Mouse (Mus musculus) liver, embryonic 11.5 days (tissue): ENCODE data around the gene Tubgcp6. TPM values are rescaled to one million over a fixed set of nuclear protein-coding genes. Genes with fewer than 3 reads are reported as not detected.
A peak's percentile ranks its signal among the peaks of the same experiment; 100 is the strongest.

Source experiments
- ATAC-seq: fragments of 200-750 bp; cut with Nextera tagmentation; replicated peaks from 2 replicates; pipeline ENCODE4 v1.8.0; 2017; ENCODE audit warnings: moderate number of reproducible peaks, mild to moderate bottlenecking, moderate TSS enrichment, moderate library complexity; ENCODE audit not compliant: low FRiP score
- DNase-seq: peaks from one replicate; pipeline ENCODE4 v3.0.0-alpha.2; 2017; ENCODE audit warnings: low spot score
- H3K27ac ChIP-seq: fragments of 300-500 bp; sonication (generic); 2 replicates; pipeline ENCODE4 v1.5.1; 2014; ENCODE audit warnings: mild to moderate bottlenecking, low read depth, low read length, control low read depth
- H3K27me3 ChIP-seq: fragments of 300-500 bp; sonication (generic); replicated peaks from 2 replicates; pipeline ENCODE4 v1.6.1; 2014; ENCODE audit warnings: low read length, mixed read lengths; ENCODE audit not compliant: control insufficient read depth, insufficient read depth
- H3K36me3 ChIP-seq: fragments of 300-500 bp; sonication (generic); 2 replicates; pipeline ENCODE4 v1.6.1; 2014; ENCODE audit warnings: mild to moderate bottlenecking, low read length, moderate library complexity, mixed read lengths; ENCODE audit not compliant: control insufficient read depth, insufficient read depth
- H3K4me1 ChIP-seq: fragments of 300-500 bp; sonication (generic); replicated peaks from 2 replicates; pipeline ENCODE4 v1.6.1; 2014; ENCODE audit warnings: low read length, mixed read lengths; ENCODE audit not compliant: control insufficient read depth, insufficient read depth
- H3K4me2 ChIP-seq: fragments of 300-500 bp; sonication (generic); 2 replicates; pipeline ENCODE4 v1.6.1; 2014; ENCODE audit warnings: mild to moderate bottlenecking, control low read depth, moderate library complexity
- H3K4me3 ChIP-seq: fragments of 300-500 bp; sonication (generic); 2 replicates; pipeline ENCODE4 v1.5.1; 2014; ENCODE audit warnings: low read depth, low read length, control low read depth
- H3K9ac ChIP-seq: fragments of 300-500 bp; sonication (generic); 2 replicates; pipeline ENCODE4 v1.6.1; 2014; ENCODE audit warnings: low read depth, low read length, control low read depth
- H3K9me3 ChIP-seq: fragments of 300-500 bp; sonication (generic); 2 replicates; pipeline ENCODE4 v1.6.1; 2016; ENCODE audit warnings: low read length, inconsistent platforms, mixed read lengths; ENCODE audit not compliant: control insufficient read depth
- WGBS: fragments of 180-500 bp; shearing (Covaris S2); extraction: QIAGEN DNeasy Blood & Tissue Kit; methylation state at CpG from one replicate; pipeline ENCODE4 v1.1.7; 2014; 5-methylcytosine and 5-hydroxymethylcytosine counted together
- polyA plus RNA-seq: library from polyadenylated mRNA; unstranded; fragments of >200 nt; fragmentation: Nextera tagmentation; extraction: Ambion mirVana; gene quantifications from 2 replicates; pipeline ENCODE4 v1.2.1, GENCODE M21; 2014

The Tubgcp6 gene
- polyA plus RNA-seq, 1 experiment from 2014 or later, result 21.8 TPM

GRCm38 (mm10) chr15:89127364-89127940 is 4.5 kb upstream of the Tubgcp6 start:
- Histone ChIP-seq H3K4me2 (peak overlapping the region; percentile 98), H3K4me3 (peak overlapping the region; percentile 70), H3K4me1 (peaks cover 21% of the 10 kb centered on the region), H3K27me3 (no peaks in the 10 kb centered on the region), H3K9ac (peak overlapping the region; percentile 81), H3K9me3 (no peaks in the 10 kb centered on the region), H3K36me3 (peaks cover 5% of the 10 kb centered on the region; the same call in 1 of the 2 replicates), H3K27ac (no peak overlapping the region)
- no peak for DNase-seq
- 82% methylated on average over 8 of the region's 8 CpGs for WGBS
- ATAC-seq, result no peak

- H3K27ac ChIP-seq, result no peak overlapping the region
These were observed 3.7 kb upstream of the Tubgcp6 start for GRCm38 (mm10) chr15:89126622-89127021.

GRCm38 (mm10) chr15:89125351-89125750 is 2.4 kb upstream of the Tubgcp6 start:
- Histone ChIP-seq H3K4me2 (no peak overlapping the region), H3K36me3 (peaks cover 5% of the 10 kb centered on the region; the same call in 1 of the 2 replicates), H3K4me1 (peaks cover 37% of the 10 kb centered on the region), H3K9me3 (no peaks in the 10 kb centered on the region), H3K4me3 (no peak overlapping the region), H3K27me3 (no peaks in the 10 kb centered on the region), H3K9ac (no peak overlapping the region), H3K27ac (no peak overlapping the region)
- DNase-seq (no peak), ATAC-seq (no peak)
- WGBS, result 92% methylated on average over 9 of the region's 9 CpGs

More at GRCm38 (mm10) chr15:89126622-89127021, 3.7 kb upstream of the Tubgcp6 start:
- no peak overlapping the region for H3K4me3 ChIP-seq
- no peaks in the 10 kb centered on the region for H3K27me3 ChIP-seq
- H3K9ac ChIP-seq, result no peak overlapping the region
- H3K4me1 ChIP-seq, result peaks cover 28% of the 10 kb centered on the region
- H3K4me2 ChIP-seq, result no peak overlapping the region
- ATAC-seq (no peak), DNase-seq (no peak)
- WGBS, result 87% methylated on average over 8 of the region's 8 CpGs
- H3K36me3 ChIP-seq, result peaks cover 5% of the 10 kb centered on the region; the same call in 1 of the 2 replicates
- H3K9me3 ChIP-seq, result no peaks in the 10 kb centered on the region

- Histone ChIP-seq H3K27ac (no peak overlapping the region), H3K4me3 (no peak overlapping the region), H3K36me3 (peaks cover 5% of the 10 kb centered on the region; the same call in 1 of the 2 replicates), H3K4me2 (no peak overlapping the region), H3K4me1 (peaks cover 37% of the 10 kb centered on the region), H3K27me3 (no peaks in the 10 kb centered on the region), H3K9ac (no peak overlapping the region), H3K9me3 (no peaks in the 10 kb centered on the region)
- no peak for DNase-seq
- ATAC-seq, result no peak
- 82% methylated on average over 3 of the region's 3 CpGs for WGBS
These were observed 1.4 kb upstream of the Tubgcp6 start for GRCm38 (mm10) chr15:89124312-89124711.

- Histone ChIP-seq H3K4me3 (peak overlapping the region; percentile 75), H3K4me1 (peaks cover 32% of the 10 kb centered on the region), H3K9ac (peak overlapping the region; percentile 44), H3K27ac (0 out of 2 replicates have a peak overlapping the region, but pooled peaks have one; percentile 34), H3K36me3 (peaks cover 7% of the 10 kb centered on the region; the same call in 1 of the 2 replicates), H3K4me2 (peak overlapping the region; percentile 98), H3K27me3 (no peaks in the 10 kb centered on the region), H3K9me3 (no peaks in the 10 kb centered on the region)
- ATAC-seq (no peak), DNase-seq (peak; percentile 37)
- 34% methylated on average over 11 of the region's 11 CpGs for WGBS
These were observed 683 bp upstream of the Tubgcp6 start for GRCm38 (mm10) chr15:89123595-89123994.

- no peaks in the 10 kb centered on the region for H3K9me3 ChIP-seq
- no peaks in the 10 kb centered on the region for H3K27me3 ChIP-seq
- H3K4me1 ChIP-seq, result peaks cover 16% of the 10 kb centered on the region
- no peak overlapping the region for H3K4me2 ChIP-seq
- H3K9ac ChIP-seq, result no peak overlapping the region
- peaks cover 26% of the 10 kb centered on the region; the same call in 1 of the 2 replicates for H3K36me3 ChIP-seq
- H3K4me3 ChIP-seq, result no peak overlapping the region
- no peak overlapping the region for H3K27ac ChIP-seq
- no peak for ATAC-seq
- no peak for DNase-seq
These were observed 4.9 kb downstream of the Tubgcp6 start for GRCm38 (mm10) chr15:89118007-89118406.

GRCm38 (mm10) chr15:89110147-89110546 is 12.8 kb downstream of the Tubgcp6 start:
- H3K4me1 ChIP-seq, result no peaks in the 10 kb centered on the region
- H3K9me3 ChIP-seq, result no peaks in the 10 kb centered on the region
- no peak overlapping the region for H3K9ac ChIP-seq
- H3K4me3 ChIP-seq, result no peak overlapping the region
- 82% methylated on average over 9 of the region's 9 CpGs for WGBS
- DNase-seq, result no peak
- H3K36me3 ChIP-seq, result peaks cover 52% of the 10 kb centered on the region; the same call in 1 of the 2 replicates
- no peak for ATAC-seq
- no peak overlapping the region for H3K27ac ChIP-seq
- no peak overlapping the region for H3K4me2 ChIP-seq
- no peaks in the 10 kb centered on the region for H3K27me3 ChIP-seq

- H3K27ac ChIP-seq, result no peak overlapping the region
- peaks cover 63% of the 10 kb centered on the region for H3K36me3 ChIP-seq
- no peak for ATAC-seq
- H3K9ac ChIP-seq, result no peak overlapping the region
- 89% methylated on average over 1 of the region's 1 CpGs for WGBS
- no peaks in the 10 kb centered on the region for H3K9me3 ChIP-seq
- no peaks in the 10 kb centered on the region for H3K4me1 ChIP-seq
- H3K4me3 ChIP-seq, result no peak overlapping the region
- no peak for DNase-seq
- H3K4me2 ChIP-seq, result no peak overlapping the region
- no peaks in the 10 kb centered on the region for H3K27me3 ChIP-seq
These were observed 15.9 kb downstream of the Tubgcp6 start for GRCm38 (mm10) chr15:89106976-89107375.

GRCm38 (mm10) chr15:89106073-89106472 is 16.8 kb downstream of the Tubgcp6 start:
- Histone ChIP-seq H3K4me1 (no peaks in the 10 kb centered on the region), H3K4me3 (no peak overlapping the region), H3K4me2 (no peak overlapping the region), H3K36me3 (peaks cover 72% of the 10 kb centered on the region), H3K9me3 (no peaks in the 10 kb centered on the region), H3K27ac (no peak overlapping the region), H3K9ac (no peak overlapping the region), H3K27me3 (no peaks in the 10 kb centered on the region)
- WGBS, result 90% methylated on average over 13 of the region's 13 CpGs
- DNase-seq (no peak), ATAC-seq (no peak)
